Mouse (Mus musculus) frontal cortex, postnatal 14 days (tissue): ENCODE measurements at regions not wholly inside any gene's neighbourhood (a gene's known extent, or its start where the extent isn't known, plus 50 kb on each side); places are given as distances from the start of the nearest gene placed in this dataset.

ENCODE experiments used
- DNase-seq, 2 experiments: peaks; one replicate each; pipeline ENCODE4 v3.0.0; 2022; ENCODE audit warnings: low spot score in 2 of 2

GRCm38 (mm10) chr15:61411821-61412220 lies 489.0 kb upstream of the A1bg start:
- DNase-seq: no peak

- no peak for DNase-seq
Observed at GRCm38 (mm10) chr15:61410789-61411188, 488.0 kb upstream of the A1bg start.

- no peak for DNase-seq
Observed at GRCm38 (mm10) chr15:61408621-61409020, 485.8 kb upstream of the A1bg start.

GRCm38 (mm10) chr15:61400720-61401119 lies 477.9 kb upstream of the A1bg start:
- no peak for DNase-seq

GRCm38 (mm10) chr15:61399971-61400370 lies 477.2 kb upstream of the A1bg start:
- DNase-seq: no peak

- no peak for DNase-seq
Observed at GRCm38 (mm10) chr15:61398829-61399228, 476.0 kb upstream of the A1bg start.

GRCm38 (mm10) chr15:61397061-61397460 lies 474.2 kb upstream of the A1bg start:
- no peak for DNase-seq

GRCm38 (mm10) chr15:61395296-61395826 lies 472.5 kb upstream of the A1bg start:
- peak in 1 of 2 experiments; percentile 14 for DNase-seq

GRCm38 (mm10) chr15:61380666-61381065 lies 457.9 kb upstream of the A1bg start:
- no peak for DNase-seq

GRCm38 (mm10) chr15:61366276-61366675 lies 443.5 kb upstream of the A1bg start:
- no peak for DNase-seq

- no peak for DNase-seq
Observed at GRCm38 (mm10) chr15:61365511-61365910, 442.7 kb upstream of the A1bg start.

GRCm38 (mm10) chr15:61364461-61364860 lies 441.6 kb upstream of the A1bg start:
- DNase-seq: no peak

- DNase-seq: no peak
Observed at GRCm38 (mm10) chr15:61361254-61361653, 438.4 kb upstream of the A1bg start.

GRCm38 (mm10) chr15:61355344-61355743 lies 432.5 kb upstream of the A1bg start:
- no peak for DNase-seq

- no peak for DNase-seq
Observed at GRCm38 (mm10) chr15:61351729-61352342, 429.0 kb upstream of the A1bg start.

GRCm38 (mm10) chr15:61345101-61345500 lies 422.3 kb upstream of the A1bg start:
- DNase-seq: no peak

- DNase-seq: no peak
Observed at GRCm38 (mm10) chr15:61342618-61343017, 419.8 kb upstream of the A1bg start.

- no peak for DNase-seq
Observed at GRCm38 (mm10) chr15:61327925-61328324, 405.1 kb upstream of the A1bg start.

- no peak for DNase-seq
Observed at GRCm38 (mm10) chr15:61322243-61322642, 399.4 kb upstream of the A1bg start.

GRCm38 (mm10) chr15:61309452-61310165 lies 386.8 kb upstream of the A1bg start:
- DNase-seq: no peak

GRCm38 (mm10) chr15:61308936-61309335 lies 386.1 kb upstream of the A1bg start:
- DNase-seq: no peak

GRCm38 (mm10) chr15:61304546-61304945 lies 381.7 kb upstream of the A1bg start:
- DNase-seq: no peak

- no peak for DNase-seq
Observed at GRCm38 (mm10) chr15:61299796-61300195, 377.0 kb upstream of the A1bg start.
